Mouse (Mus musculus): ENCODE measurements around the gene Zfp322a.

DNA sequence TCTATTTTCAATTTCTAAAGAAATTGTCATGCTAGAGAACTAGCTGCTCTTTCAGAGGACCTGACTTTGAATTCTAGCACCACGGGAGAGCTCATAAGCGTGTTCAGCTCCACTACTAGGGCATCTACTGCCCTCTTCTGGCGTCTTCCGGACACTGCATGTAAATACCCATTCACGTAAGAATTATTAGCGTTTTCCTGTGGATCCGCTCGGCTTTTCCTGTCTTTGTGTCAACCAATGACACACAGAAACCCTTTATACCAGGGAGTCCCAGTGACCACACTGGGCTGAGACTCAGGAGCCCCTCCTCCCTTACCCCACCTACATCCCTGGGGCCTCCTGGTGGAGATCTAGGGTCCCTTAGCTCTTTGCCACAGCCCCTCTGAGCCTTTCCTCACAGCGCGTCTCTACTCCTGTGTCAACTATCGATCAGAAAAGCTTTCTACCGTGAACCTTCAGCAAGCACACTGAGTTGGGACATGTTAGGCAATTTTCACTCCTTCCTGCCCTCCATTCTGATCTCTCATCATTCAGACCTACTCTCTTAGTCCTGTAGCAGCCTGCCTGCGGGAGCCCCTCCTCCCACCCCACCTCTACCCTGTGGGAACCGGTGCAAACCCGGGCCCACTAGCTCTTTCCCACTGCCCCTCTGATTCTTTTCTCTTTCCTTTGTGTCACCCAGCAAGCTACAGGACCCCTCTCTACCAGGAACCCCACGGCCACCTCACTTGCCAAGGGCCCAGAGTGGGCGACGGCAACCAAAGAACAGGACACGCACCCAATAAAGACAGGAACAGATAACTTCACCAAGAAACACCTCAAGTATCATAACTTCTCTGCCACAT is 32.9 kb upstream of the Zfp322a start:
- TF ChIP-seq EP300 (IDR thresholded peaks at IDR 0.05; ENCODE audit: low read depth), result no peak
- peak; percentile 79 for TF ChIP-seq CTCF (IDR thresholded peaks at IDR 0.05; ENCODE audit: low read depth)

Measured in heart, postnatal 0 days (tissue).